Mouse (Mus musculus) gastrocnemius, postnatal 10 days (tissue): Measurements from ENCODE around the gene Gtf3c5. TPM values are rescaled to one million over a fixed set of nuclear protein-coding genes. Genes with fewer than 3 reads are reported as not detected.

ENCODE experiments used
- DNase-seq: peaks from one replicate; pipeline ENCODE4 v3.0.0; 2021; ENCODE audit warnings: mixed read lengths
- total RNA-seq, 2 experiments: library from RNA; stranded (reverse); gene quantifications; 2 replicates each; pipeline ENCODE4 v1.2.3; 2021

The Gtf3c5 gene
- total RNA-seq, 2 experiments from 2014 or later, result 9.1 to 10.2 TPM

DNA sequence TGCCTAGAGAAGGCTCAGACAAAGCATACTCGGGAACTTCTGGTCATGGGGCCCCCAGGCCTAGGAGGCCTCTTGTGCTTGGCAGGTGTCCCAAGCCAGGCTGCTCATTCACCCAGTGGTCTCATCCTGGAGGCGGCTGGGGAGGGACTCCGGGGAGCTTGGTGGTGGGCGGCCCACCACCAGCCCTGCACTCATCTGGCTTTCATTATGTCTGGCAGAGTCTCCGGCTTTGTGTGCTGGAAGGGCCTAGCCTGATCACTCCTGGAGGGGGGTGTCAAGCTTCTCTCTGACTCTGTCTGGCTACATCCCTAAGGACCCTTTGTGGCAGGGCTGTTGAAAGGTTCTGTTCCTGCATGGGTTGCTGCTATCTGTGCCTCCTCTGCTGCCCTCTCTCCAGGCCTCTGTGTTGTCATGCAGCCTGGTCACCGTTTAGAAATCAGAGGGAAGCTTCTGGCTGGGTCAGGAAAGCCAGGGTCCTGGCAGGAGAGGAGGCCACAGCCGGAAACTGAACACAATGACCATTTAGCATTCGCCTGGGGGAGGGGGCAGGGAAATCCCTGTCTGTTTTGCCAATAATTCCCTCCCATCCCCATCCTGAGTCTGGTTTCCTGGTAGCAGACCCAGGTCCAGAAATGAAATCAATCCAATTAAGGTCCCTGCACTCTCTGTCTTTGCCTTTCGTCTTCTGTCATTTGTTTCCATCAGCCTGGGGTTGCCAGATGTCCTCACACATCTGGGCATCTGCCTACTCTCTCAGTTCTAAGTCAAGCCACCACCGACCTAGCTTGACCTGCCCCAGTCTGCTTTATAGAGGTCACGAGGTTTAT is 48.9 kb downstream of the Gtf3c5 start:
- no peak for DNase-seq

DNA sequence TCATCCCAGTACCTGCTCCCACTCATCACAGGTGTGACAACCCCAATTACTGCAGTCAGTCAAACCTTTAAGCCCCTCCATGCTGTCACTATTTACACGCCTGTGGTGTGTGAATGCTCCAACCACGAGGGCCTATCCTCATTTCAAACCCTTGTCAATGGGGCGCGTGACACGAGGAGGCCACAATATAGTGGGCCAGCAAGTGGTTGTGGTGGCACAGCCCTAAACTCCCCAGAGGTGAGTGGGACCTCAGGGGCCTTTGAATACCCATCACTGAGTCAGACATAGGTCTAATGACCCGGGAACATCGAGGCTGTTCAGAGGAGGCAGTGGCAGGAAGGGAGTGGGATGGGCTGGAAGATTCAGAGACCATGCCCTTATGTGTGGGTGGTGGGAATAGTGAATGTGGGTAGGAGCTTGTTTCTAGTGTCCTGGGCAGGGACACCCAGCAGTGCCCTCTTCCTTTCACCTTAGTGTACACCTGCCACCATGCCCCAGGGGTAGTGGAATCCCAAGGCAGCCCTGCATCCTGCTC is 49.6 kb downstream of the Gtf3c5 start:
- DNase-seq, result no peak

DNA sequence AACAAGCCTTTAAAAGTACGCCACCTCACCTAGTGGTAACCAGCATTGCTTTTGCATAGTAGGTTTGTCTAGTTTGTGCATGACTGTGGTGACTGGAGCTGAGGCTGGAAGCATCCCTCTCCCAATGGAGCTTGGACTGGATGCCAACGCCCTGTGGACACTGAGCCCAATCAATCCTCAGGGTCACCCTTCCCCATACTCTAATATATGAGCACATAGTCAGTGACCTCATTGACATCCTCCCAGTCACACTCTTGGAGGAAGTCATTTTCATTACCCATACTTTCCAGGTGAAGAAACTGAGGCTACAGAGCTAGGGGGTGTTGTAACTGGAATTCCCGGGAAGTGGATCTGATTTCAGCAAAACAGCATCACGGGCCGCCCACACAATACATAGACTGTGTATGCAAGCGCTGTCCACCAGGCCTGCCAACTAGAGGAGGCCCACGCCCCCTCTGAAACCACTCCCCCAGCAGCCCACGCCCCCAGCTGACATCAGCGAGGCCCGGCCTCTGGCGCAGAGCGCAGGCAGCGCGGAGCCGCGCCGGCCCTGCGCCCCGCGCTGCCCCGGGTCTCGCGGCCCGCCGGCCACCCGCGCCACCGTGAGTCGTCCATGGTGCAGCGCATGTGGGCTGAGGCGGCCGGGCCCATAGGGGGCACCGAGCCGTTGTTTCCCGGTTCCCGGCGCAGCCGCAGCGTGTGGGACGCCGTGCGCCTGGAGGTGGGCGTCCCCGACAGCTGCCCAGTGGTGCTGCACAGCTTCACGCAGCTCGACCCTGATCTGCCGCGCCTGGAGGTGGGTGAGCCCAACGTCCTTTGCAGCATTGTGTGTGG is 50.4 kb downstream of the Gtf3c5 start:
- DNase-seq, result peak; percentile 87

DNA sequence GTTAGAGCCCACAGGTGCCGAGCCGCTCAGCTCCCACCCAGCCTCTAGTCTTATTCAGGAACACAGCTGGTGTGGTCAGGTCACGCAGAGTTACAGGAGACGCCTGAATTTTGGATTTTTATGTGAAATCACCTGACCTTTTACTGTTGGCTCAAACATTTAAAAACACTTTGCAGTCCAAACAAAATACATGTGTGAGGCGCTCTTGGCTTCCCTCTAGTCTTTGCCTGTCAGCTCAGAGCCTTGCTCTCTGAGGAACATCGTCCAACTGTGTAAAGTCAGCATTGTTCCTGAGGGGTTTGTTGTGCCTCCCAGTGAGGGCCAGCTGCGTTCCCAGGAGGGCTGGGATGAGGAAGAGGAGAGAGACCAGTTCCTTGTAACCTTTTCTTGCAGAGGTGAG is 53.2 kb downstream of the Gtf3c5 start:
- no peak for DNase-seq

DNA sequence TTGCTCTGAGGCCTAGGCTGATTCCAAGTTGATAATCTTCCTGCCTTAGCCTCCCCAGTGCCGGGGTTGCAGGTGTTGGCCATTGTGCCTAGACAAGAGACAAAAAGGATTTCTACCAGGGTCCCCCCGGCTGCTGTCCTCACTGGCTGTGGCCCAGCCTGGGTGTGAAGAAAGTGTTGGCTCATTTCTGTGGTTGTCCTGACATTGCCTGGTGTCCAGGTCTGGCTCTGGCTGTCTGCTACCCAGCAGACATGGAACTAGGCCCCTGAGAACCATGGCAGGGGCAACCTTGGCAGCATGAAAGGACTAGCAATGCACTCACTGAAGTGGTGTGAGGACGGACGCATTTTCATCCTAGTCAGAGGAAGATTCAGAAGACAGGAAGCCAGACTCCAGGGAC is 53.7 kb downstream of the Gtf3c5 start:
- DNase-seq, result no peak

DNA sequence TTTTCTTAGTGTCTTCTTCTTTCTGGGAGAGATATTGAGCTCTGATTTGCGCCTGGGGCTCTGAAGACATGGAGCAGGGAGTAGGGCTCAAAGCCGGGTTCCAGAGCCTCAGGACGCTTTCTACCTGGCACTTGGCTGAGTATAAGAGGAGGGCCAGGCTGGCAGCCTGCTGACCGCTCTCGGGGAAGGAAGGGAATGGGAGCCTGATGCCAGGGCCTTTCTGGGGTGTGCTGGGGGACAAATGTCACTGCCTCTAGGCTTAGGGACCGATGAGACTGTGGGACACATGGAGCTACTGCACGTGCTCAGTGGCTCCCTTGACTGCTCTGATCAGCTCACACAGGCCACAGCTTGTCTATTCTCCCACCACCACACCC is 55.2 kb downstream of the Gtf3c5 start:
- DNase-seq, result no peak

DNA sequence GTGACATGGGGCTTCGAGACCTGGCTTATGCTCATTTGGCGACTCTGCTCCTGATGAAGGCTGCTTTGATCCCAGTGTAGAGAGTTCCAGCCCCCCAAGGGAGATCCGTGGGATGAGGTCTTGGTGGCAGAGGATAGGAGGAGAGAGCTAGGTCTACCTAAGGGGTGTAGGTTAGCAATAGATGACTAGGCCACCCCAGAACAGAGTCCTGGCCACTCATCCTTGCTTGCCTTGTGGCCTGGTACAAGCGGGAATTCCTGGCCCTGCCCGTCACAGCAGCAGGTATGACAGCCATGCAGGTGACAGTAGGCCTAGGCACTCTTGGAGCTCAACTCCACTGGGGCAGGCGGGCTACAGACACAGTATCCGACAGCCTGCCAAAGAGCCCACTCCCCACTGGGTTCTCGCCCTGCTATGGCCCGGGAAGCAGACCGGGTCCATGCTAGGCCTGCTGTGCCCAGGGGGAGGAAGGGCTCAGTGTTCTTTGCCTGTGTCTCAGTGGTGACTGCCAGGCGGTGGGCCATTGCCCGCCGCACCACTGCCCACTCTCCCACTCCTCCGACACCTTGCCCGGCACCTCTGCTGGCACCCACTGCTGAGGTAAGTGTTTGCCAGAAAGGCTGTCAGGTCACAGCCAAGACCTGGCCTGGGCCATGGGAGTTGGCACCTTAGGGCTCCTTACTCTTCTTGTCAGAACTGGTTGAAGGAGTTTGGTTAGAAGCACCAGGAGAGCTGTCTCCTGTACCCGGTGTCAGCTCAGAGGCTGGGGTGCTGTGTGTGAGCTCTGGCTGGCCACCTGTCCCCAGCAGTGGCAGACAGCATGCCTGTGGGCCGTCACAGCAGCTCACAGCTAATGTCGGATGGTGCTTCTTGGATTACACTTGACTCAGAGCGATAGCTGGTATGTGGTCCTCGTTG is 55.9 kb downstream of the Gtf3c5 start:
- no peak for DNase-seq

DNA sequence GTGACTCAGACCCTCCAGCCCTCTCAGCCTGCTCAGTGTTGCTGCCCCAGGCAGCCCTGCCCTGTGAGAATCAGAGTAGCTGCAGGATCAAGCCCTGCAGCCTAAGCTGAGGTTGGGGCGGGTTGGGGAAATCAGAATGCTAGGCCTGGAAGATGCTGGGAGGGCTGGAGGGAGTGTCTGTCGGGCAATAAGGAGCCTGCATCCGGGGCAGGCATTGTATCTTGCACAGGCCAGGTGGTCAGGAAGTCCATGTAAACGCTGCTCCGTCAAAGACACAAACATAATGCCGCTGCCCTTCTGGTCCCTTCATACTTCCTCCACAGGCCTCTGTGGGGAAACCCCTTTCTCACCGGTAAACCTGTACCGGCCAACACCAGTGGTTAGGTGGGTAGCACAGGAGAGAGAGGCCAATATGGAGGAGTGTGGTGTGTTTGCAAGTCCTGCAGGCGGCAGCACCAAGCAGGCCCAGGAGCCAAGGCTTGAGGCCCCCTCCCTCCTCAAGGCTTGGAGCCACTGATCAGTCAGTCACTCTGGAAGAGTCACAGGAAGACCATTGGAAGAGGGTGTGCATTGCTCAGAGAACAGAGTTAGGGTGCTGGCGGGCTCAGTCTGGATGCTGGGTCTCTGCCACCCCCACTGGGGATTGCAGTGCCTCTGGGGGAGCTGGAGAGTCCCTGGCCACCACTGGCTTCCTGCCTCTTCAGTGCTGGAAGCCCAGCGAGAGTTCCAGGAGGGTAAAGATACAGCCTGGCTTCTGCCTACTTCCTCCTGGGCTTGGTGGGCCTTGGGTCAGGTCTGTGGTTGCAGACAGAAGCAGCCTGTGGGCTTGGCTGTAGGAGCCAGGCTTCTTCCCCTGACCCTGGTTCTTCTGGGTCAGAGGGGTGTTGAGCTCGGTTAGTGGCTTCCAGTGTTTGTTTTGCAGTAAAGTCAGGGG is 57.3 kb downstream of the Gtf3c5 start:
- DNase-seq, result no peak

DNA sequence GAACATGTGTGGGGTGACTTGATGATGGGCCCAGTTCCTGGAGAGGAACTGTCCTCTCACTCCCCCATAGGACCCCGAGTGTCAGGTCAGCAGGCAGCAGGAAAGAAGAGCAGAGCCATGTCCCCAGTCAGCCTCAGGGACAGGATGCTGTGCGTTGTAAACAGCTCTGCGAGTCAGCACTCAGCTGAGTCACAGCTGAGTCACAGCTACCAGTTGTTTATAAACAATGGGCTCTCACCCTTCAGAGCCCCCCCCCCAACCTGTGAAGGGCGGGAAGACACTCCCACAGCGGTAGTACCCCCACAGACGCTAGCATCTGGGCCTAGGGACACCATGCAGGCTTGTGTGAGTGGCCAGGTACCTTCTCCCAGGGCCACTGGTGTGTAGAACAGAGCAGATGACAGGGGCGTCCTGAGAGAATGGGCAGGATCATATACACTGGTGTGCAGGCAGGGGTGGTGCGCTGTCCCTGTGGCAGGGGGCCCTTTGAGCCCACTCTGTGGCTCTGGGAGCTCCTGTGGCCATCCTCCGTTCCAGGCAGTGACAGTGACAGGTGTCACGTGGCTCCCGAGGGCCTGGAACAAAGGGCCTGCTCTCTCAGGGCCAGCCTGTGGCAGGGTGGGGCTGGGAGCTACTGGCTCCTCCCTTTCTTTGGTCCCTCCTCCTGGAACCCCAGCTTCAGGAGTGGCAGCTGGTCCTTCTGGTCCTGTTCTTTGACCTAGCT is 58.2 kb downstream of the Gtf3c5 start:
- DNase-seq, result peak; percentile 51

DNA sequence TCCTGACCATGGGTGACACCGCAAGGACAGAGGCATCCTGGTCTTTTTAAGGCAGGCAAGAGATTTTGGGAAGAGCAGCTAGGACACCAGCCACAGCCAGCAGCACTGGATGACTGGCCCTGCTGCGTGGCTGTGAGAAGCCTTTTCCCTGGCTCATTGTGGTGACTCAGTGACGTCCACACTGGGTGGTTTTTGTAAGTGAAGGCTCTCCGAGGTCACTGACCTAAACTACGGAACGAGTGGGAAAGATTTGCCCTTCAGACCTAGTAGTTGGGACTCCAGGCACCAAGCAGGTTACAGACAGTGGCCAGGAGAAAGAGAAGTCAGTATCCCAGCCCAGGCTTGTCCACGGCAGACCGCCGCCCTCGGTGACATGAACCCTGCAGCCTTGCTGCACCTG is 59.1 kb downstream of the Gtf3c5 start:
- no peak for DNase-seq

DNA sequence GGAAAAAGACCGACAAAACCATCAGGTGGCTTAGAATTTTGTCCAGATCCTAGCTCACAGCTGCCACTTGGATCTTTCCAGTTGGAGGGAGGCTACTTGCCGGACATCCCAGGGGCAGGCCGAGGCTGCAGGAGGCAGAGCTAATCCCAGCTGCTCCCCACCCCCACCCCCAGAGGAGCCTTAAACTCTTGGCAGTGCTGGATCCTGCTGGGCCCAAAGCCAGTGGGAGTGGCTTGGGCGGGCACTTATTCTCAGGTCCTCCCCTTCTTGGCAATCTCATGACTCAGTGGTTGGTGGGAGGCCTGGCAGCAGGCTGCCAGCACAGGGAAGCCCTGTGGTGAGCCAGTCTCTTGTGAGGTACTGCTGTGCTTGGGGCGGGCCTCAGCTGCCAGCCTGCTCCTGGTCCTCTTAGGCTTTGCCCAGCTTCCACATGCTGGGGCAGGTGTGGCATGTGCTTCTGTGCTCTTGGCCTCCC is 59.9 kb downstream of the Gtf3c5 start:
- peak; percentile 87 for DNase-seq

DNA sequence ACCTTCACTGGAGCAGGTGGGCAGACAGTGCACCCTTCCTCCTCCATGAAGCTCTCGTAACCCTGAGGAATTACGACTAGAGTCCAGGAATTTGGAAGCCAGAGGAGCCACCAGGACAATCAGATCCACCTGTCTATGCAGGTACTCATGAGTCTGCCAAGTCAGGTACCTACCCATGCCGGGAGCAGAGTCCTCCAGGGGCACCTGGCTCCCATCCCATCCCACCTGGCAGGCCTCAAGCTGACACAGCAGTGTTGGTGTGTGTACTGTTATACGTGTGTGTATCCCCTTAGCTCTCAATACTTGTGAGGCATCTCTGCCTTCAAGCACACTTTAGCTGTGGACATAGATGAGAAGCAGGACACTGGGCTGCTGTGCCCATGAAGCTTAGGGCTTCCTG is 61.4 kb downstream of the Gtf3c5 start:
- DNase-seq, result no peak

DNA sequence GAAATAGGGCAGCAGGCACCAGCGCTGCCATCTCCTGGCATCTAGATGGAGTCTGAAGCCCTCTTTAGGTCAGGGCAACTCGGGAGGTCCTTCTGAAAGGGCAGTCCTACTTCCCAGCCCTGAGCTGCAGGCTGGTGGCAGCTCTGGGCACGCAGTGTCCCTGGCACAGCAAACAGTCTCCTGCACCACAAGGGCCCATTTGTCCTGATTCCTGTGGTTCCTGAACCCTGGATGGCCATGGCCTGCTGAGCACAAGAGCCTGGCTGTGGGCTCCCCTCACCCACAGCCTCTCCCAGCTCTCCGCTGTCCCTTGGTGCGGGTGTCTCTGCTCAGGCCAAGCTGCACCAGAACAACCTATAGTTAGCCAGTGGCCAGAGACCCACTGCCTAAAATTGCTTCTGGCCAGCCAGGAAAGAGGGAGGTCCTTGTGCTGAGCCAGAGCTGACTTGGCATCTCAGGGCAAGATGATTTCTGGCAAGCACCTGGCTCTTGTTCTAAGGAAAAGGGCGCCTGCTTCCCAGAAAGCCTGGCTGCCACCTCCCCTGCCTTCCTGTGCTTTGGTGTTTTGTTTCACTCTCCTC is 61.9 kb downstream of the Gtf3c5 start:
- DNase-seq, result no peak

DNA sequence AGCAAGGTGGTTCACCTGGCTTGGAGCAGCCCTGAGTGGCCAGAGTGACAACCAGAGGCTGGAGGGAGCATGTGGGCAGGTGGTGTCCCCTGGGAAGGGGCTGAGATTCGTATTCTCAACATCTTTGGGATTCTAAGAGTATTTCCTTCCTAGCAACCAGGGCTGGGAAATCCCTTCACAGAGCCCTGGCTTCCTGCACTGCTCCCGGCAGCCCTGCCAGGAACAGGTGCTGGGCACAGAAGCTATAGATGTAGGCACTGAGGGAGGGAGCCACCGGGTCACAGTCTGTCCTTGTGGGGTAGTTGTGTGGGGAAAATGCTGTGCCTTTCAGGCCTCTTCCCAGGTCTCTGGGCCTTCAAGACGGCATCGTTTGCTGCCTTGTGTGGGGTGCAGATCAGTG is 63.0 kb downstream of the Gtf3c5 start:
- DNase-seq, result no peak

DNA sequence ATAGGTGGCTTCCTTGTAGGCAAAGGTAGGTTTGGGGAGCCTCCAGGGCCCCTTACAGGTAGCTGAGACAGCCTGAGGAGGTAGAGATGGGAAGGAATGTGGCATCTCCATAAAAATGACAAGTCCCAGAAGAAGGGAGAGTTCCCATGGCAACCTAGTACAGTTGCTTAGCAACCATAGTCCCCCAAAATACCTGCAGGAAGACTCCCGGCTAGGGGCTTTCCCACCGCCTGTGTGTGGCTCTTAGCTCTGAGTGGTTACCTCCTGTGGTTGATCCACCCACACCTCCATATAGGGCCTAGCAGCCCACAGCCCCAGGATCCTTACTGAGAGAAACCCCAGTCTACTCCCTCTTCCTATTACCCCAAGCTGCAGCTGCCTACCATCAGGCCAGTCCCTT is 65.3 kb downstream of the Gtf3c5 start:
- DNase-seq, result no peak

DNA sequence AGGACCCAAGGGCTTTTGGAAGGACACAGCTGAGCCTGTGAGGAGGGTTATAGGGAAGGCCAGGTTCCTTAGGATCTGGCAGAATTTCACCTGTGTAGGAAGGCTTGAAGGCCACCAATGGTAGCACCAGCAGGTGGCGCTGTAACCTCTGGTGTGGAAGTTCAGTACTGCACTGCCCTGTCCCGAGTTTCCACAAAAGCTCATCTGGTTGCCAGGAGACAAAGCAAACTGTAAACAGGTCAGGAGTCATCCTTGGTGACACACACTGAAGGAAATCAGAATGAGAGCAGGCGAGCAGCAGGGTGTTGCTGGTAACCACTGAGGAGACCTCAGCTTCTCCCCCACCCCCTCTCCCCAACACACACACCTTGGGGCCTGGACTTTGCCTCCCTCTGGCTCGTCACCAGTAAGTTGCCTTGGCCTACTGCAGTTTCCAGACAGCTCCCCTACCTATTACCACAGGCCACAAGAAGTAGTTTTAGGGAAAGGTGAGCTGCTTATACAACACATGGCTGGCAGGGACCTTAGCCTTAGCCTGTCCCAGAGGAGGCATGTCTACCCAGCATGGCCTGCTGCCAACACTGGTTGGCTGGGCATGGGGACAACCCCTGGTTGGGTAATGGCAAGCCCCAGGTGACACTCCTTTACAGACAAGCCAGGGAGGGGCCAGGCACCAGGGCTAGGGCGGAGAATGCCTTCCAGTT is 66.2 kb downstream of the Gtf3c5 start:
- DNase-seq, result peak; percentile 89
